Mouse (Mus musculus) small intestine, adult 2 months (tissue): ENCODE data around the gene Hist1h2bl.
"Not testable (repeated sequence)": the region's sequence is repeated elsewhere in the genome, so short reads cannot be mapped to it uniquely, and the experiment has no call there.

Source experiments
- CTCF ChIP-seq: fragments of 200-500 bp; IDR thresholded peaks from 2 replicates; pipeline ENCODE4 v1.5.1; 2012; ENCODE audit warnings: low read depth, mild to moderate bottlenecking, control low read depth, inconsistent platforms, low read length, moderate library complexity, mixed read lengths; ENCODE audit not compliant: insufficient replicate concordance, insufficient read length; ENCODE audit errors: extremely low read depth
- POLR2A ChIP-seq: fragments of 200-500 bp; IDR thresholded peaks from 2 replicates; pipeline ENCODE4 v1.6.1; 2012; ENCODE audit warnings: low read depth, mild to moderate bottlenecking, control low read depth, inconsistent platforms, low read length, moderate library complexity

GRCm38 (mm10) chr13:21734906-21735767 lies 19.2 kb upstream of the Hist1h2bl start, which contains the start of gene Hist1h4j:
- peak; percentile 71; the same call in 1 of the 2 replicates for TF ChIP-seq POLR2A
- TF ChIP-seq CTCF = not testable (repeated sequence)
